Mouse (Mus musculus) limb, embryonic 13.5 days (tissue): ENCODE data around the gene Col19a1. TPM values are rescaled to one million over a fixed set of nuclear protein-coding genes. Genes with fewer than 3 reads are reported as not detected.
"Not testable (repeated sequence)": the region's sequence is repeated elsewhere in the genome, so short reads cannot be mapped to it uniquely, and the experiment has no call there.

ENCODE experiments used
- ATAC-seq: fragments of 200-750 bp; cut with Nextera tagmentation; 2 replicates; pipeline ENCODE4 v1.8.0; 2017; ENCODE audit warnings: low read depth, moderate number of reproducible peaks, moderate TSS enrichment; ENCODE audit not compliant: low FRiP score
- H3K27ac ChIP-seq: fragments of 300-500 bp; sonication (generic); 2 replicates; pipeline ENCODE4 v1.5.1; 2015; ENCODE audit warnings: inconsistent platforms, mild to moderate bottlenecking, moderate library complexity
- H3K27me3 ChIP-seq: fragments of 300-500 bp; sonication (generic); 2 replicates; pipeline ENCODE4 v1.6.1; 2015; ENCODE audit warnings: mild to moderate bottlenecking, inconsistent platforms
- H3K36me3 ChIP-seq: fragments of 300-500 bp; sonication (generic); 2 replicates; pipeline ENCODE4 v1.6.1; 2015; ENCODE audit warnings: inconsistent platforms, mild to moderate bottlenecking, moderate library complexity
- H3K4me1 ChIP-seq: fragments of 300-500 bp; sonication (generic); 2 replicates; pipeline ENCODE4 v1.6.1; 2015; ENCODE audit warnings: inconsistent platforms
- H3K4me2 ChIP-seq: fragments of 300-500 bp; sonication (generic); replicated peaks from 2 replicates; pipeline ENCODE4 v1.6.1; 2015; ENCODE audit warnings: inconsistent platforms, mild to moderate bottlenecking, moderate library complexity
- H3K4me3 ChIP-seq: fragments of 300-500 bp; sonication (generic); 2 replicates; pipeline ENCODE4 v1.5.1; 2015; ENCODE audit warnings: moderate library complexity, mild to moderate bottlenecking, inconsistent platforms
- H3K9ac ChIP-seq: fragments of 300-500 bp; sonication (generic); 2 replicates; pipeline ENCODE4 v1.6.1; 2015; ENCODE audit warnings: mild to moderate bottlenecking, inconsistent platforms
- H3K9me3 ChIP-seq: fragments of 300-500 bp; sonication (generic); 2 replicates; pipeline ENCODE4 v1.6.1; 2016; ENCODE audit warnings: inconsistent platforms
- WGBS: fragments of 180-500 bp; shearing (Covaris S2); methylation state at CpG from one replicate; pipeline ENCODE4 v1.1.7; 2015; 5-methylcytosine and 5-hydroxymethylcytosine counted together
- polyA plus RNA-seq: library from polyadenylated mRNA; unstranded; fragments of >200 nt; fragmentation: Nextera tagmentation; extraction: Ambion mirVana; gene quantifications from 2 replicates; pipeline ENCODE4 v1.2.1, GENCODE M21; 2015

Gene Col19a1
- 6.0 and 6.5 TPM in 2 replicates for polyA plus RNA-seq

- Histone ChIP-seq H3K4me3 (peak within 1 kb of the TSS; percentile 68), H3K27me3 (peaks cover 56% of the 10 kb centered on the region), H3K4me1 (peaks cover 10% of the 10 kb centered on the region; the same call in 1 of the 2 replicates), H3K9ac (peak within 1 kb of the TSS; percentile 76), H3K9me3 (no peaks in the 10 kb centered on the region), H3K4me2 (peak within 1 kb of the TSS; percentile 97), H3K27ac (no peak within 1 kb of the TSS), H3K36me3 (no peaks in the 10 kb centered on the region)
- WGBS = 1% methylated on average over 22 of the region's 22 CpGs
- ATAC-seq = peak; percentile 55
These were observed at the start of gene Col19a1 for GRCm38 (mm10) chr1:24587141-24587541. Col19a1 (minus strand) TSS chr1:24587472.

- 36% methylated on average over 14 of the region's 14 CpGs for WGBS
- Histone ChIP-seq H3K4me3 (no peak overlapping the region), H3K9ac (no peak overlapping the region), H3K36me3 (no peaks in the 10 kb centered on the region), H3K4me1 (no peaks in the 10 kb centered on the region), H3K27ac (no peak overlapping the region), H3K9me3 (no peaks in the 10 kb centered on the region), H3K4me2 (peak overlapping the region; percentile 35), H3K27me3 (no peaks in the 10 kb centered on the region)
- peak; percentile 44; the same call in 1 of the 2 replicates for ATAC-seq
These were observed 46.4 kb upstream of the Col19a1 start for GRCm38 (mm10) chr1:24633553-24634132.

GRCm38 (mm10) chr1:24612556-24612955 is 25.3 kb upstream of the Col19a1 start:
- not testable (repeated sequence) for H3K27me3 ChIP-seq, H3K9me3 ChIP-seq, H3K36me3 ChIP-seq, H3K4me3 ChIP-seq, H3K4me1 ChIP-seq, ATAC-seq, H3K4me2 ChIP-seq, H3K9ac ChIP-seq, H3K27ac ChIP-seq
- WGBS = 2% methylated on average over 1 of the region's 2 CpGs

GRCm38 (mm10) chr1:24595096-24595495 is 7.8 kb upstream of the Col19a1 start:
- no peaks in the 10 kb centered on the region for H3K4me1 ChIP-seq
- no peak overlapping the region for H3K4me2 ChIP-seq
- H3K9ac ChIP-seq = no peak overlapping the region
- ATAC-seq = no peak
- H3K4me3 ChIP-seq = no peak overlapping the region
- H3K36me3 ChIP-seq = no peaks in the 10 kb centered on the region
- no peak overlapping the region for H3K27ac ChIP-seq
- H3K27me3 ChIP-seq = 0 out of 2 replicates have a peak, but pooled peaks cover 3% of the 10 kb centered on the region
- WGBS = 96% methylated on average over 19 of the region's 19 CpGs
- H3K9me3 ChIP-seq = peaks cover 12% of the 10 kb centered on the region

GRCm38 (mm10) chr1:24586370-24587140 is 717 bp downstream of the Col19a1 start:
- H3K27me3 ChIP-seq = peaks cover 56% of the 10 kb centered on the region
- H3K9me3 ChIP-seq = no peaks in the 10 kb centered on the region
- H3K4me3 ChIP-seq = peak overlapping the region; percentile 68
- no peak overlapping the region for H3K27ac ChIP-seq
- peaks cover 10% of the 10 kb centered on the region; the same call in 1 of the 2 replicates for H3K4me1 ChIP-seq
- WGBS = under 1% methylated on average over 71 of the region's 72 CpGs
- H3K36me3 ChIP-seq = no peaks in the 10 kb centered on the region
- H3K4me2 ChIP-seq = peak overlapping the region; percentile 97
- H3K9ac ChIP-seq = peak overlapping the region; percentile 76
- ATAC-seq = peak; percentile 79

- H3K36me3 ChIP-seq = no peaks in the 10 kb centered on the region
These were observed 14.7 kb downstream of the Col19a1 start for GRCm38 (mm10) chr1:24572602-24573001.

GRCm38 (mm10) chr1:24564113-24564512 is 23.2 kb downstream of the Col19a1 start:
- H3K36me3 ChIP-seq = no peaks in the 10 kb centered on the region
- H3K9ac ChIP-seq = no peak overlapping the region
- no peak for ATAC-seq
- H3K27me3 ChIP-seq = 0 out of 2 replicates have a peak, but pooled peaks cover 2% of the 10 kb centered on the region
- H3K9me3 ChIP-seq = no peaks in the 10 kb centered on the region
- H3K4me2 ChIP-seq = no peak overlapping the region
- 20% methylated on average over 2 of the region's 2 CpGs for WGBS
- H3K27ac ChIP-seq = no peak overlapping the region
- H3K4me3 ChIP-seq = no peak overlapping the region
- H3K4me1 ChIP-seq = 0 out of 2 replicates have a peak, but pooled peaks cover 2% of the 10 kb centered on the region

More at GRCm38 (mm10) chr1:24572602-24573001, 14.7 kb downstream of the Col19a1 start:
- no peak for ATAC-seq
- WGBS = 62% methylated on average over 8 of the region's 8 CpGs
- H3K27me3 ChIP-seq = no peaks in the 10 kb centered on the region
- no peak overlapping the region for H3K9ac ChIP-seq
- no peaks in the 10 kb centered on the region for H3K4me1 ChIP-seq
- H3K9me3 ChIP-seq = no peaks in the 10 kb centered on the region
- H3K27ac ChIP-seq = no peak overlapping the region
- no peak overlapping the region for H3K4me2 ChIP-seq
- no peak overlapping the region for H3K4me3 ChIP-seq

- Histone ChIP-seq H3K4me2 (0 out of 2 replicates have a peak overlapping the region, but pooled peaks have one; percentile 23), H3K4me1 (0 out of 2 replicates have a peak, but pooled peaks cover 6% of the 10 kb centered on the region), H3K36me3 (no peaks in the 10 kb centered on the region), H3K27me3 (0 out of 2 replicates have a peak, but pooled peaks cover 2% of the 10 kb centered on the region), H3K9me3 (no peaks in the 10 kb centered on the region), H3K9ac (no peak overlapping the region), H3K27ac (no peak overlapping the region), H3K4me3 (no peak overlapping the region)
- WGBS = 49% methylated on average over 10 of the region's 10 CpGs
- no peak for ATAC-seq
These were observed 29.3 kb downstream of the Col19a1 start for GRCm38 (mm10) chr1:24558005-24558404.

- Histone ChIP-seq H3K4me2 (no peak overlapping the region), H3K4me1 (peaks cover 32% of the 10 kb centered on the region; the same call in 1 of the 2 replicates), H3K9ac (no peak overlapping the region), H3K9me3 (no peaks in the 10 kb centered on the region), H3K27ac (no peak overlapping the region), H3K4me3 (no peak overlapping the region), H3K27me3 (no peaks in the 10 kb centered on the region), H3K36me3 (no peaks in the 10 kb centered on the region)
- WGBS = 44% methylated on average over 4 of the region's 4 CpGs
- ATAC-seq = peak; percentile 48; the same call in 1 of the 2 replicates
These were observed 33.8 kb downstream of the Col19a1 start for GRCm38 (mm10) chr1:24553462-24553861.

- Histone ChIP-seq H3K4me1 (peaks cover 25% of the 10 kb centered on the region; the same call in 1 of the 2 replicates), H3K27ac (peak overlapping the region; percentile 2; the same call in 1 of the 2 replicates), H3K9me3 (no peaks in the 10 kb centered on the region), H3K4me2 (peak overlapping the region; percentile 39; the same call in 1 of the 2 replicates), H3K4me3 (no peak overlapping the region), H3K9ac (no peak overlapping the region), H3K27me3 (no peaks in the 10 kb centered on the region), H3K36me3 (no peaks in the 10 kb centered on the region)
- no peak for ATAC-seq
- WGBS = 69% methylated on average over 18 of the region's 18 CpGs
These were observed 36.6 kb downstream of the Col19a1 start for GRCm38 (mm10) chr1:24550560-24551280.

GRCm38 (mm10) chr1:24550031-24550430 is 37.2 kb downstream of the Col19a1 start:
- peak overlapping the region; percentile 2; the same call in 1 of the 2 replicates for H3K27ac ChIP-seq
- peak; percentile 59; the same call in 1 of the 2 replicates for ATAC-seq
- WGBS = 25% methylated on average over 10 of the region's 10 CpGs

More at GRCm38 (mm10) chr1:24550031-24550430, 37.2 kb downstream of the Col19a1 start:
- no peaks in the 10 kb centered on the region for H3K9me3 ChIP-seq
- H3K4me1 ChIP-seq = peaks cover 25% of the 10 kb centered on the region; the same call in 1 of the 2 replicates
- H3K27me3 ChIP-seq = no peaks in the 10 kb centered on the region
- no peak overlapping the region for H3K4me3 ChIP-seq
- no peak overlapping the region for H3K9ac ChIP-seq
- H3K36me3 ChIP-seq = no peaks in the 10 kb centered on the region
- peak overlapping the region; percentile 39 for H3K4me2 ChIP-seq
